Mouse (Mus musculus): ENCODE measurements at regions not wholly inside any gene's neighbourhood (a gene's known extent, or its start where the extent isn't known, plus 50 kb on each side); places are given as distances from the start of the nearest gene placed in this dataset. TPM values are rescaled to one million over a fixed set of nuclear protein-coding genes. Genes with fewer than 3 reads are reported as not detected.

- 77% methylated on average over 3 of the region's 3 CpGs for WGBS
- no peaks in the 10 kb centered on the region for H3K9me3 ChIP-seq (replicated peaks)
- H3K9ac ChIP-seq, result no peak overlapping the region
- H3K27me3 ChIP-seq, result no peaks in the 10 kb centered on the region
- no peaks in the 10 kb centered on the region for H3K4me1 ChIP-seq
- no peak overlapping the region for H3K4me2 ChIP-seq
- H3K27ac ChIP-seq, result no peak overlapping the region
- H3K4me3 ChIP-seq, result no peak overlapping the region
- H3K36me3 ChIP-seq (ENCODE audit: poor library complexity, severe bottlenecking), result no peaks in the 10 kb centered on the region
- ATAC-seq, result no peak
These were observed 57.1 kb upstream of the Mocs2 start for GRCm38 (mm10) chr13:114760901-114761300.

Small RNA genes lying in the stretch of these regions (microRNA-seq; reads per million reads assigned to microRNA genes)
- not detected for gene Gm25950
